Mouse (Mus musculus) adrenal gland, adult 18-20 months (tissue): ENCODE data around the gene Arsa. TPM values are rescaled to one million over a fixed set of nuclear protein-coding genes. Genes with fewer than 3 reads are reported as not detected.

Experiments used
- DNase-seq, 2 experiments: peaks; one replicate each; pipeline ENCODE4 v3.0.0; 2021 to 2022; ENCODE audit warnings: low spot score in 2 of 2
- long read RNA-seq, 2 experiments: library from polyadenylated mRNA; stranded (forward); transcript quantifications; one replicate each; pipeline ENCODE4 v2.0.0; 2021
- total RNA-seq, 2 experiments: library from RNA; stranded (reverse); gene quantifications; 1 replicate in 1 of 2; 2 replicates in 1 of 2; pipeline ENCODE4 v1.2.3; 2021

The Arsa gene
- total RNA-seq, result 10 to 100 TPM; 18.2 to 26.5 TPM
- long read RNA-seq, experiment 1, partial matches to known transcripts, result 8 of 10 reads
- long read RNA-seq, experiment 1, other reads (novel, unspliced or antisense), result 2 of 10 reads
- long read RNA-seq, experiment 2, partial matches to known transcripts, result 10 of 11 reads
- long read RNA-seq, experiment 2, other reads (novel, unspliced or antisense), result 1 of 11 reads

GRCm38 (mm10) chr15:89477091-89477491 lies at the start of gene Arsa:
Arsa (minus strand) TSS chr15:89477425.
- no peak for DNase-seq

- no peak for DNase-seq
These were observed 49.6 kb upstream of the Arsa start for GRCm38 (mm10) chr15:89526776-89527325.

GRCm38 (mm10) chr15:89525896-89526295 lies 48.7 kb upstream of the Arsa start:
- no peak for DNase-seq

GRCm38 (mm10) chr15:89525464-89525863 lies 48.2 kb upstream of the Arsa start:
- DNase-seq, result no peak

- DNase-seq, result no peak
These were observed 47.6 kb upstream of the Arsa start for GRCm38 (mm10) chr15:89524611-89525415.

GRCm38 (mm10) chr15:89524001-89524571 lies 46.9 kb upstream of the Arsa start:
- DNase-seq, result no peak

GRCm38 (mm10) chr15:89523283-89523832 lies 46.1 kb upstream of the Arsa start:
- no peak for DNase-seq

- no peak for DNase-seq
These were observed 45.5 kb upstream of the Arsa start for GRCm38 (mm10) chr15:89522566-89523282.

GRCm38 (mm10) chr15:89521951-89522350 lies 44.7 kb upstream of the Arsa start:
- no peak for DNase-seq

- DNase-seq, result no peak
These were observed 35.5 kb upstream of the Arsa start for GRCm38 (mm10) chr15:89512679-89513078.

GRCm38 (mm10) chr15:89507751-89508150 lies 30.5 kb upstream of the Arsa start:
- DNase-seq, result no peak

- DNase-seq, result no peak
These were observed 27.6 kb upstream of the Arsa start for GRCm38 (mm10) chr15:89504838-89505237.

- DNase-seq, result no peak
These were observed 24.1 kb upstream of the Arsa start for GRCm38 (mm10) chr15:89501321-89501720.

GRCm38 (mm10) chr15:89500221-89500791 lies 23.1 kb upstream of the Arsa start:
- DNase-seq, result no peak

GRCm38 (mm10) chr15:89499784-89500220 lies 22.6 kb upstream of the Arsa start:
- DNase-seq, result peak; percentile 42 to 56

GRCm38 (mm10) chr15:89498961-89499688 lies 21.9 kb upstream of the Arsa start, which contains the start of gene Shank3:
Shank3 (plus strand) TSS chr15:89499623.
- DNase-seq, result no peak

GRCm38 (mm10) chr15:89498049-89498960 lies 21.1 kb upstream of the Arsa start:
- peak in 1 of 2 experiments; percentile 47 for DNase-seq

- no peak for DNase-seq
These were observed 20.3 kb upstream of the Arsa start for GRCm38 (mm10) chr15:89497391-89498048.
